Mouse (Mus musculus) hindbrain, embryonic 11.5 days (tissue): ENCODE measurements around the gene Ap5m1. TPM values are rescaled to one million over a fixed set of nuclear protein-coding genes. Genes with fewer than 3 reads are reported as not detected.

Experiments used
- ATAC-seq: fragments of 200-750 bp; cut with Nextera tagmentation; 2 replicates; pipeline ENCODE4 v1.8.0; 2017; ENCODE audit warnings: mild to moderate bottlenecking, moderate TSS enrichment, moderate library complexity; ENCODE audit not compliant: low FRiP score
- DNase-seq: peaks from one replicate; pipeline ENCODE4 v3.0.0-alpha.2; 2015; ENCODE audit warnings: low spot score
- H3K27ac ChIP-seq: fragments of 300-500 bp; sonication (generic); 2 replicates; pipeline ENCODE4 v1.5.1; 2014; ENCODE audit warnings: mild to moderate bottlenecking, low read depth, low read length
- H3K27me3 ChIP-seq: fragments of 300-500 bp; sonication (generic); 2 replicates; pipeline ENCODE4 v1.6.1; 2014; ENCODE audit warnings: mild to moderate bottlenecking, low read length, moderate library complexity, mixed read lengths; ENCODE audit not compliant: control insufficient read depth, insufficient read depth
- H3K36me3 ChIP-seq: fragments of 300-500 bp; sonication (generic); 2 replicates; pipeline ENCODE4 v1.6.1; 2014; ENCODE audit warnings: mild to moderate bottlenecking, low read length, moderate library complexity, mixed read lengths; ENCODE audit not compliant: control insufficient read depth, insufficient read depth
- H3K4me1 ChIP-seq: fragments of 300-500 bp; sonication (generic); replicated peaks from 2 replicates; pipeline ENCODE4 v1.6.1; 2014; ENCODE audit warnings: low read length, mixed read lengths; ENCODE audit not compliant: control insufficient read depth, insufficient read depth
- H3K4me2 ChIP-seq: fragments of 300-500 bp; sonication (generic); replicated peaks from 2 replicates; pipeline ENCODE4 v1.6.1; 2014; ENCODE audit warnings: mild to moderate bottlenecking, low read depth, low read length
- H3K4me3 ChIP-seq: fragments of 300-500 bp; sonication (generic); 2 replicates; pipeline ENCODE4 v1.5.1; 2014; ENCODE audit warnings: low read depth, low read length
- H3K9ac ChIP-seq: fragments of 300-500 bp; sonication (generic); 2 replicates; pipeline ENCODE4 v1.6.1; 2014; ENCODE audit warnings: low read depth, low read length
- H3K9me3 ChIP-seq: fragments of 300-500 bp; sonication (generic); 2 replicates; pipeline ENCODE4 v1.6.1; 2016; ENCODE audit warnings: low read length; ENCODE audit not compliant: control insufficient read depth
- WGBS: fragments of 180-500 bp; shearing (Covaris S2); extraction: QIAGEN DNeasy Blood & Tissue Kit; methylation state at CpG from one replicate; pipeline ENCODE4 v1.1.7; 2014; 5-methylcytosine and 5-hydroxymethylcytosine counted together
- polyA plus RNA-seq: library from polyadenylated mRNA; unstranded; fragments of >200 nt; fragmentation: Nextera tagmentation; extraction: Ambion mirVana; gene quantifications from 2 replicates; pipeline ENCODE4 v1.2.1, GENCODE M21; 2014

The Ap5m1 gene
- polyA plus RNA-seq, 1 experiment from 2014 or later: 35.7 TPM

- ATAC-seq (peak; percentile 95), DNase-seq (peak; percentile 97)
- Histone ChIP-seq H3K4me3 (peak within 1 kb of the TSS; percentile 95), H3K27ac (peak within 1 kb of the TSS; percentile 98), H3K4me1 (no peaks in the 10 kb centered on the region), H3K9me3 (no peaks in the 10 kb centered on the region), H3K9ac (peak within 1 kb of the TSS; percentile 97), H3K27me3 (no peaks in the 10 kb centered on the region), H3K36me3 (no peaks in the 10 kb centered on the region), H3K4me2 (peak within 1 kb of the TSS; percentile 48)
- WGBS: under 1% methylated on average over 48 of the region's 53 CpGs
These were observed 452 bp downstream of the Ap5m1 start, which contains the start of gene Exoc5 for GRCm38 (mm10) chr14:49066274-49066823. TSS of gene Exoc5 (minus strand) at chr14:49066653.

GRCm38 (mm10) chr14:49072837-49073236 is 6.9 kb downstream of the Ap5m1 start:
- no peaks in the 10 kb centered on the region for H3K27me3 ChIP-seq
- no peak for DNase-seq
- no peak overlapping the region for H3K9ac ChIP-seq
- H3K4me2 ChIP-seq: no peak overlapping the region
- no peaks in the 10 kb centered on the region for H3K9me3 ChIP-seq
- no peaks in the 10 kb centered on the region for H3K36me3 ChIP-seq
- ATAC-seq: no peak
- WGBS: 92% methylated on average over 2 of the region's 2 CpGs
- no peaks in the 10 kb centered on the region for H3K4me1 ChIP-seq
- H3K27ac ChIP-seq: no peak overlapping the region
- H3K4me3 ChIP-seq: no peak overlapping the region

- ATAC-seq (no peak), DNase-seq (no peak)
- Histone ChIP-seq H3K9me3 (no peaks in the 10 kb centered on the region), H3K36me3 (no peaks in the 10 kb centered on the region), H3K4me3 (no peak overlapping the region), H3K27ac (no peak overlapping the region), H3K27me3 (no peaks in the 10 kb centered on the region), H3K4me1 (no peaks in the 10 kb centered on the region), H3K9ac (no peak overlapping the region), H3K4me2 (no peak overlapping the region)
- 95% methylated on average over 7 of the region's 7 CpGs for WGBS
These were observed 8.0 kb downstream of the Ap5m1 start for GRCm38 (mm10) chr14:49073896-49074295.

GRCm38 (mm10) chr14:49074361-49074760 is 8.5 kb downstream of the Ap5m1 start:
- Histone ChIP-seq H3K4me3 (no peak overlapping the region), H3K27ac (no peak overlapping the region), H3K36me3 (no peaks in the 10 kb centered on the region), H3K9ac (no peak overlapping the region), H3K27me3 (no peaks in the 10 kb centered on the region), H3K4me2 (no peak overlapping the region), H3K9me3 (no peaks in the 10 kb centered on the region), H3K4me1 (no peaks in the 10 kb centered on the region)
- 70% methylated on average over 2 of the region's 2 CpGs for WGBS
- ATAC-seq: no peak
- DNase-seq: no peak

- no peak for DNase-seq
- H3K36me3 ChIP-seq: no peaks in the 10 kb centered on the region
These were observed 12.9 kb downstream of the Ap5m1 start for GRCm38 (mm10) chr14:49078820-49079219.

GRCm38 (mm10) chr14:49086522-49086921 is 20.6 kb downstream of the Ap5m1 start:
- DNase-seq (no peak), ATAC-seq (no peak)
- no peaks in the 10 kb centered on the region for H3K9me3 ChIP-seq
- H3K4me1 ChIP-seq: no peaks in the 10 kb centered on the region
- no peak overlapping the region for H3K9ac ChIP-seq
- H3K27me3 ChIP-seq: no peaks in the 10 kb centered on the region
- H3K27ac ChIP-seq: no peak overlapping the region
- H3K36me3 ChIP-seq: no peaks in the 10 kb centered on the region
- 89% methylated on average over 4 of the region's 4 CpGs for WGBS
- H3K4me3 ChIP-seq: no peak overlapping the region
- H3K4me2 ChIP-seq: no peak overlapping the region

More at GRCm38 (mm10) chr14:49078820-49079219, 12.9 kb downstream of the Ap5m1 start:
- H3K4me2 ChIP-seq: no peak overlapping the region
- H3K27me3 ChIP-seq: no peaks in the 10 kb centered on the region
- WGBS: 97% methylated on average over 2 of the region's 2 CpGs
- H3K9me3 ChIP-seq: no peaks in the 10 kb centered on the region
- H3K9ac ChIP-seq: no peak overlapping the region
- no peak overlapping the region for H3K4me3 ChIP-seq
- no peak for ATAC-seq
- no peak overlapping the region for H3K27ac ChIP-seq
- no peaks in the 10 kb centered on the region for H3K4me1 ChIP-seq

GRCm38 (mm10) chr14:49088155-49089048 is 22.5 kb downstream of the Ap5m1 start:
- no peaks in the 10 kb centered on the region for H3K9me3 ChIP-seq
- H3K27ac ChIP-seq: no peak overlapping the region
- H3K4me2 ChIP-seq: no peak overlapping the region
- no peaks in the 10 kb centered on the region for H3K4me1 ChIP-seq
- H3K36me3 ChIP-seq: no peaks in the 10 kb centered on the region
- H3K4me3 ChIP-seq: no peak overlapping the region
- WGBS: 60% methylated on average over 14 of the region's 14 CpGs
- H3K27me3 ChIP-seq: no peaks in the 10 kb centered on the region
- DNase-seq: no peak
- H3K9ac ChIP-seq: no peak overlapping the region
- no peak for ATAC-seq

GRCm38 (mm10) chr14:49089461-49090058 is 23.7 kb downstream of the Ap5m1 start:
- DNase-seq (no peak), ATAC-seq (no peak)
- Histone ChIP-seq H3K4me1 (no peaks in the 10 kb centered on the region), H3K4me3 (no peak overlapping the region), H3K27ac (no peak overlapping the region), H3K4me2 (no peak overlapping the region), H3K9me3 (no peaks in the 10 kb centered on the region), H3K9ac (no peak overlapping the region), H3K27me3 (no peaks in the 10 kb centered on the region), H3K36me3 (no peaks in the 10 kb centered on the region)
- 25% methylated on average over 6 of the region's 6 CpGs for WGBS
